Mouse (Mus musculus) kidney, adult 8-10 months (tissue): Measurements from ENCODE around the gene Scn3a.
"Not testable (repeated sequence)": the region's sequence is repeated elsewhere in the genome, so short reads cannot be mapped to it uniquely, and the experiment has no call there.

ENCODE experiments used
- DNase-seq, 2 experiments: peaks; one replicate each; pipeline ENCODE4 v3.0.0; 2022

Scn3a gene

GRCm38 (mm10) chr2:65483434-65483833, 84.0 kb downstream of the Scn3a start:
- no peak for DNase-seq

GRCm38 (mm10) chr2:65481007-65481672, 86.3 kb downstream of the Scn3a start:
- no peak for DNase-seq

GRCm38 (mm10) chr2:65471311-65471882, 96.0 kb downstream of the Scn3a start:
- DNase-seq, result peak; percentile 0 to 1

DNA sequence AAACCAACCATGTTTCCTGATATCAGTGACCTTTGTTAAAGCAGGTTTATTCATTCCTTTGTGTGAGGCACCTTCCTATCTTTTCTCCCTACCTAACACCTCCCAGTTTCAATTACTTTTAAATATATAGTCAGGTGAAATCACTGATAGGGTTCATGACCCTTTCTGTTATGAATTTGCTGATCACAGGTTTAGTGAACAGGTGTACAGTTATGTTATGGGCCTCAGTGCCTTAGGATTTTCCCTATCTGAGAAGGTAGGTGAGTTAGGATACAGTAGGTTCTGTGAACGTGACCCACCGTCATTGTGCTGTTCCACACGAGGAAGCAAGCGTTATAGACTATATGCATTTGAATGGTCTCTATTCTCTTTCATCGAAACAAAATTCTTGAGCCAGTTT, 101.7 kb downstream of the Scn3a start:
- no peak for DNase-seq

DNA sequence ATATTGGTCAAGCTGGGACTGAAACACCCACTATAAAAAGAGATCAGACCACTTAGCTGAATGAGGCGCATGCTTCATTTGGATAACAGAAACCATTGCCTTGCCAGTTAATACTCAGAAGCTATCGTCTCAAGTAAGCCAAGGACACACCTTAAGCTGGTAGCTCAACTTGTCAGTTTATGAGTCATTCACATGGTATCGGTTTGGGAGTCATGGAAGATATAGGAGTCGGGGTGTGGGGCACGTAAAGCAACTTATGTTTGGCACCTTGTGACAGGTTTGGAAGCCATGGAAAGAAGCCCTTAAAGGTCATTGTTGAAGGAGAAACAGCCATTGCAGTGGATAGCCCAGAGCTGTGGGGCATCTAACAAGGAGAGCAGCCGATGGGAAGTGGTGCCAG, 113.7 kb downstream of the Scn3a start:
- no peak for DNase-seq

GRCm38 (mm10) chr2:65451401-65452078, 115.9 kb downstream of the Scn3a start:
- not testable (repeated sequence) for DNase-seq

GRCm38 (mm10) chr2:65450449-65451360, 116.7 kb downstream of the Scn3a start:
- no peak for DNase-seq

DNA sequence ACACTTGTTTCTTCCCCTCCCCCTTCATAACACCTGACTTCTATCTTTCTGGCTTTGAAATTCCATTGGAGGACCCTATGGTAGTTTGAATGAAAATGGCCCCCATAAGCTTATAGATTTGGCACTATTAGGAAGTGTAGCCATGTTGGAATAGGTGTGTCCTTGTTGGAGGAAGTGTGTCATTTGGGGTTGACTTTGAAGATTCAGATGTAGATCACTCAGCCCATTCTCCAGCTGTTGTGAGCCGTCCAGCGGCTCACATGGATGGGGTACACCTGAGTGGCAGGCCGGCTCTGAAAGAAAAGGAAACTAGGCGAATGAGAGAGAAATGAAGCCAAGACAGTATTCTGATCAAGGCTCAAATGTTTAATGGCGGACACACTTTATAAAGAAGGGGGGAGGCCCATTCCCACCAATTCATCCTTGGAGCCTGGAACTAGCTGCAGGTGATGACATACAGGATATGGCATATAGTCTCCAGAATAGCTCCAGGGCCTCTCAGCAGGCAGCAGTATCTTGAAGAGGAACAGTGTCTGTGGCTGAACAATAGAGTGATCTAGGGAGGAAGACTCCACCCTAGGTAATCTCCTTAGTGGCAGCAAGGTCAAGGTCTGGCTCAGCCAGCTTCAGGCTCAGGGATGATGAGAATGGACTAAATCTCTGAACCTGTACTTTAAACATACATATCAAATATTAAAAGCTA, 118.2 kb downstream of the Scn3a start:
- no peak for DNase-seq

DNA sequence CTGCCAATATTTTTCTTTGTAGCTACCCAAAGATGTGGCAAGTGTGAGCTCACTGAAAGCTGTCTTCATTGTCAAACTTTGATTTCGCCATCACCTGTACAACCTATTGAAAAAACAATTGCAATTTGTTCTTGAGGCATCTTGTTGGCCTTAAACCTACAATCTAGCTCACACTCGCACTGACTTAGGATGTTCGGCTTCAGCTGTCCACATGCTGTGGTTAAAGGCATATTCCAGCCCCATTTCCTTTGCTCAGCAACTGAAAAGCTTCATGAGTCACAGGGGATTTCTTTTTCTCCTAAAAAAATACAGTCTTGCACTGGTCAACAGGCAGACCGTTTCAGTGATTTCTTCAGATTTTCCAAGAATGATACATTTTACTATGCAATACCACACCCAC, 124.3 kb downstream of the Scn3a start:
- DNase-seq, result no peak

DNA sequence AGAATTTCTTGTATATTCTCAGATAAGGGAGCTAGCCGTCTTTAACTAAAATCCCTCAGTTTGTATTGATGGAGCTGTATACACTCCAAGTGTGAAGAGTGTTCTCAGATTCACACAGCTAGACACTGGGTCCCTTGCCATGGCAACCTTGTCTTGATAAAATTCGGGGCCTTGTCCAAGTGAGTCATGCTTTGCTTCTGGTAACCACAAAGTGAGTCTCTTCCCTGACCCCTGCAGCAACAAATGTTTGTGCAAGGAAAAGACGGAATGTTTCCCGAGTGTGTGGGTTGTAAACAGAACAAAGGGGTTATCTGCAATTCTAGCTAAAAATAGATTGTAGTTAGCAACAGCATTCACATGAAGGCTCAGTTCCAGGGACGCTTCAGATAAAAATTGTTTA, 125.9 kb downstream of the Scn3a start:
- peak; percentile 14 to 27 for DNase-seq

- no peak for DNase-seq
These were observed 126.3 kb downstream of the Scn3a start for GRCm38 (mm10) chr2:65441110-65441509.

DNA sequence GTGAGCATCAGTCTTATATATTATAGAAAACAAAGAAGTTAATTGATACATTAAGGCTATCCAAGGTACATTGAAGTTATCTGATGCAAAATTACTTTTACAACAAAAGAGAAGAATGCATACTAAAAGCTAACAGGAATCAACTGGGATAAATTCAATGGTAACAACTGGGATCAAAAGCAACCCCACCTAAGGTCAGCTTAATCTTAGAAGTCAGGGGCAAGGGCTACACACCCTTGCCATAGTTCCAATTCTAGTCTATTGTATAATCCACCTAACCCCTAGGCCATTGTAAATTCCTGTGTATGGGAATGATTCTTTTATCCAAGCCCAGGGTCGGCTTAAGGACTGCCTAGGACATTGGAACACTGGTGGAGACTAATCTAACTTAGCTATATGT, 130.5 kb downstream of the Scn3a start:
- DNase-seq, result no peak

DNA sequence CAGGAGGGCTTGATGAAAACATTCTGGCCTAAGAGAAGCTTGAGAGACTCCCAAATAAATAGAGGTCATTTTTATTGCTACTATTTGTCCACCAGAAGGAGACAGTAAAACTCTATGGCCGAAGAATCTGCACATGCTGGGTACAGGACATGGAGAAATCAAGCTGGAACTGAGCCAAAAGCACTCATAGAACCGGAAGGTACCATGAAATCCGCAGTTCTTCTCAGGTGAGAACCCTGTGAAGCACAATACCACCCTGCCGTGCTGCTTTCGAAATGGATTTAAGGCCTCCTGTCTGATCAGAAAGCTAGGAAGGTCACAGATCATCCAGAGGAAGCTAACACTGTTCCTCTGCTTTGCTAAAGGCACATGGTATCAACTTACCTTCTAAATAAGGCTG, 143.9 kb downstream of the Scn3a start:
- no peak for DNase-seq

- DNase-seq, result no peak
These were observed 145.9 kb downstream of the Scn3a start for GRCm38 (mm10) chr2:65421259-65422255.

- no peak for DNase-seq
These were observed 148.8 kb downstream of the Scn3a start for GRCm38 (mm10) chr2:65418608-65419007.

GRCm38 (mm10) chr2:65416535-65416934, 150.9 kb downstream of the Scn3a start:
- no peak for DNase-seq

- no peak for DNase-seq
These were observed 152.1 kb downstream of the Scn3a start for GRCm38 (mm10) chr2:65415294-65415693.

- DNase-seq, result peak in 1 of 2 experiments; percentile 4
These were observed 152.6 kb downstream of the Scn3a start for GRCm38 (mm10) chr2:65414806-65415281.

- peak; percentile 7 to 21 for DNase-seq
These were observed 153.2 kb downstream of the Scn3a start for GRCm38 (mm10) chr2:65414237-65414636.

DNA sequence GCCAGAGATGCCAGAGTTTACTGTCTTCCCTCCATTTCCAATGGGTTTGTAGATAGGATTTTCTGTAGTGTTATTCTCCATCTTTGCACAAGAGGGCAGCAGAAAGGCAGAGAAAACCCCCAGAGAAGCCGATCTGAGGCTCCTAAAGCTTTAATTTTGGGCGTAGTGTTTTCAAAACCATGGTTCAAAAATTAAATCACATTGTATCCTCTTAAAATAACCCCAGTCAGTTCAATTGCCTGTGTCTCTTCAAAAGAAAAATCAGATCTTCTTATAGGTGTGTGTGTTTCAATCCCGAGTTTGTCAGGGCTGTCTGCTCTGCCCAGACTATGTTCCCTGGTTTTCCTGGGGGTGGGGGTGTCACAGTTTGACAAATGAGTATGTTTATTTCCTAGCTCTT, 153.7 kb downstream of the Scn3a start:
- DNase-seq, result peak in 1 of 2 experiments; percentile 12
